Mouse (Mus musculus) CH12.LX (cell line): Measurements from ENCODE around the gene Uqcrq. TPM values are rescaled to one million over a fixed set of nuclear protein-coding genes. Genes with fewer than 3 reads are reported as not detected.
A peak's percentile ranks its signal among the peaks of the same experiment; 100 is the strongest.

ENCODE experiments used
- DNase-seq: peaks from one replicate; pipeline ENCODE4 v3.0.0-alpha.2; 2013; ENCODE audit errors: extremely low read depth
- H3K27ac ChIP-seq: 2 replicates; pipeline ENCODE4 v1.5.1; 2012; ENCODE audit warnings: low read depth, mild to moderate bottlenecking, control low read depth, moderate library complexity; ENCODE audit not compliant: insufficient read depth
- H3K27me3 ChIP-seq: replicated peaks from 2 replicates; pipeline ENCODE3; 2012; ENCODE audit warnings: inconsistent platforms
- H3K36me3 ChIP-seq, 2 experiments: replicated peaks in 1 of 2; 2 replicates each; pipeline versions ENCODE3 to v1.6.1; 2012; ENCODE audit warnings: inconsistent platforms in 1 of 2, low read length in 1 of 2, mild to moderate bottlenecking in 1 of 2, mixed read lengths in 1 of 2, moderate library complexity in 1 of 2; ENCODE audit not compliant: control insufficient read depth in 1 of 2, insufficient read depth in 1 of 2
- H3K4me1 ChIP-seq, 2 experiments: 2 replicates each; pipeline ENCODE4 v1.6.1; 2012; ENCODE audit warnings: inconsistent platforms in 1 of 2, moderate library complexity in 1 of 2; ENCODE audit not compliant: insufficient read depth in 2 of 2, control insufficient read depth in 1 of 2
- H3K4me2 ChIP-seq: 2 replicates; pipeline ENCODE4 v1.6.1; 2012; ENCODE audit warnings: low read depth, mild to moderate bottlenecking, control low read depth; ENCODE audit not compliant: poor library complexity, insufficient read depth, severe bottlenecking
- H3K4me3 ChIP-seq, 3 experiments: fragments of 150-350 bp in 1 of 3; sonication (generic) in 1 of 3; replicated peaks in 1 of 3; 2 replicates each; pipeline versions ENCODE3 to v1.5.1; 2011 to 2012; ENCODE audit warnings: low read depth in 2 of 3, low read length in 2 of 3, mild to moderate bottlenecking in 2 of 3, moderate library complexity in 2 of 3, control low read depth in 1 of 3, improper control_type of control experiment in 1 of 3, inconsistent platforms in 1 of 3, mixed read lengths in 1 of 3; ENCODE audit not compliant: poor library complexity in 1 of 3
- H3K79me2 ChIP-seq: replicated peaks from 2 replicates; pipeline ENCODE4 v1.6.1; 2012; ENCODE audit warnings: mild to moderate bottlenecking, moderate library complexity; ENCODE audit not compliant: control insufficient read depth, poor library complexity, insufficient read depth, severe bottlenecking; ENCODE audit errors: extremely low read depth
- H3K9ac ChIP-seq: 2 replicates; pipeline ENCODE4 v1.6.1; 2012; ENCODE audit warnings: low read depth, mild to moderate bottlenecking, control low read depth, moderate library complexity; ENCODE audit not compliant: insufficient read depth
- H3K9me3 ChIP-seq: replicated peaks from 2 replicates; pipeline ENCODE3; 2012; ENCODE audit warnings: low read length, inconsistent platforms, mixed read lengths
- BHLHE40 ChIP-seq: IDR thresholded peaks from 2 replicates; pipeline ENCODE4 v1.6.1; 2011; ENCODE audit warnings: mild to moderate bottlenecking, low read depth, low read length, improper control_type of control experiment
- CHD1 ChIP-seq: IDR thresholded peaks from 2 replicates; pipeline ENCODE4 v1.6.1; 2012; ENCODE audit warnings: low read depth, low read length, improper control_type of control experiment, inconsistent platforms
- CHD2 ChIP-seq: IDR thresholded peaks from 2 replicates; pipeline ENCODE4 v1.6.1; 2011; ENCODE audit warnings: low read length, improper control_type of control experiment
- CTCF ChIP-seq, 2 experiments: IDR thresholded peaks in 1 of 2; conservative IDR thresholded peaks in 1 of 2; 2 replicates each; pipeline ENCODE4 v1.5.1; 2011 to 2012; ENCODE audit warnings: low read depth in 2 of 2, low read length in 2 of 2, improper control_type of control experiment in 1 of 2, inconsistent platforms in 1 of 2, mild to moderate bottlenecking in 1 of 2, moderate library complexity in 1 of 2
- E2F4 ChIP-seq: IDR thresholded peaks from 2 replicates; pipeline ENCODE4 v1.6.1; 2011; ENCODE audit warnings: low read depth, low read length, improper control_type of control experiment; ENCODE audit not compliant: insufficient replicate concordance
- ELF1 ChIP-seq: IDR thresholded peaks from 2 replicates; pipeline ENCODE4 v1.6.1; 2014; ENCODE audit warnings: low read depth, mild to moderate bottlenecking, inconsistent platforms, low read length, improper control_type of control experiment
- EP300 ChIP-seq: IDR thresholded peaks from 2 replicates; pipeline ENCODE4 v1.6.1; 2011; ENCODE audit warnings: low read length, improper control_type of control experiment
- HCFC1 ChIP-seq: IDR thresholded peaks from 2 replicates; pipeline ENCODE4 v1.6.1; 2012; ENCODE audit warnings: low read depth, mild to moderate bottlenecking, inconsistent platforms, low read length, improper control_type of control experiment
- IRF4 ChIP-seq: IDR thresholded peaks from 2 replicates; pipeline ENCODE4 v1.6.1; 2014; ENCODE audit warnings: low read depth, mild to moderate bottlenecking, inconsistent platforms, low read length, improper control_type of control experiment
- JUN ChIP-seq: IDR thresholded peaks from 2 replicates; pipeline ENCODE4 v1.6.1; 2011; ENCODE audit warnings: low read depth, mild to moderate bottlenecking, low read length, improper control_type of control experiment, moderate library complexity; ENCODE audit not compliant: insufficient read depth
- KAT2A ChIP-seq: IDR thresholded peaks from 2 replicates; pipeline ENCODE4 v1.6.1; 2012; ENCODE audit warnings: low read length, improper control_type of control experiment, inconsistent platforms; ENCODE audit not compliant: insufficient replicate concordance
- MAFK ChIP-seq: IDR thresholded peaks from 2 replicates; pipeline ENCODE4 v1.6.1; 2011; ENCODE audit warnings: low read length, improper control_type of control experiment; ENCODE audit not compliant: insufficient replicate concordance
- MAX ChIP-seq: IDR thresholded peaks from 2 replicates; pipeline ENCODE4 v1.6.1; 2011; ENCODE audit warnings: low read length, improper control_type of control experiment
- MAZ ChIP-seq: IDR thresholded peaks from 2 replicates; pipeline ENCODE4 v1.6.1; 2012; ENCODE audit warnings: low read depth, mild to moderate bottlenecking, inconsistent platforms, low read length, improper control_type of control experiment, moderate library complexity
- MEF2A ChIP-seq: IDR thresholded peaks from 2 replicates; pipeline ENCODE4 v1.6.1; 2014; ENCODE audit warnings: low read depth, mild to moderate bottlenecking, inconsistent platforms, low read length, improper control_type of control experiment, borderline replicate concordance
- MXI1 ChIP-seq: IDR thresholded peaks from 2 replicates; pipeline ENCODE4 v1.6.1; 2011; ENCODE audit warnings: mild to moderate bottlenecking, low read depth, low read length, improper control_type of control experiment
- MYC ChIP-seq: IDR thresholded peaks from 2 replicates; pipeline ENCODE4 v1.6.1; 2011; ENCODE audit warnings: low read depth, mild to moderate bottlenecking, improper control_type of control experiment, low read length
- PAX5 ChIP-seq: IDR thresholded peaks from 2 replicates; pipeline ENCODE4 v1.6.1; 2012; ENCODE audit warnings: low read length, inconsistent platforms, mixed read lengths
- POLR2A ChIP-seq: IDR thresholded peaks from 2 replicates; pipeline ENCODE4 v1.6.1; 2011; ENCODE audit warnings: low read depth, mild to moderate bottlenecking, improper control_type of control experiment, low read length
- RAD21 ChIP-seq: IDR thresholded peaks from 2 replicates; pipeline ENCODE4 v1.6.1; 2011; ENCODE audit warnings: low read depth, mild to moderate bottlenecking, low read length, improper control_type of control experiment, moderate library complexity
- SIN3A ChIP-seq: IDR thresholded peaks from 2 replicates; pipeline ENCODE4 v1.6.1; 2012; ENCODE audit warnings: low read length, improper control_type of control experiment, inconsistent platforms
- SMC3 ChIP-seq: IDR thresholded peaks from 2 replicates; pipeline ENCODE4 v1.6.1; 2011; ENCODE audit warnings: low read depth, low read length, improper control_type of control experiment
- TBP ChIP-seq: conservative IDR thresholded peaks from 2 replicates; pipeline ENCODE4 v1.6.1; 2011; ENCODE audit warnings: low read depth, low read length, improper control_type of control experiment
- TCF12 ChIP-seq: IDR thresholded peaks from 2 replicates; pipeline ENCODE4 v1.6.1; 2014; ENCODE audit warnings: low read depth, mild to moderate bottlenecking, inconsistent platforms, low read length, improper control_type of control experiment
- ZC3H11A ChIP-seq: IDR thresholded peaks from 2 replicates; pipeline ENCODE4 v1.6.1; 2012; ENCODE audit warnings: low read depth, mild to moderate bottlenecking, inconsistent platforms, low read length, improper control_type of control experiment
- ZKSCAN1 ChIP-seq: IDR thresholded peaks from 2 replicates; pipeline ENCODE4 v1.6.1; 2012; ENCODE audit warnings: low read depth, inconsistent platforms, low read length, improper control_type of control experiment, borderline replicate concordance
- dilution Hi-C: fragments of 300-500 bp; cut with MboI; formaldehyde crosslinking; loops from 2 replicates; pipeline ENCODE4 v1.14.3; 2020; ENCODE audit warnings: low sequenced_read_pairs; ENCODE audit not compliant: extremely low pct_unique_long_range_greater_than_20kb, extremely low pct_ligation_motif_present
- in situ Hi-C: fragments of 300-500 bp; cut with MboI; formaldehyde crosslinking; loops from 3 replicates; pipeline ENCODE4 v1.14.3; 2019; ENCODE audit warnings: low sequenced_read_pairs, low pct_ligation_motif_present, low pct_unique_long_range_greater_than_20kb, mixed read lengths
- polyA plus RNA-seq: library from polyadenylated mRNA; unstranded; fragments of >175 nt; gene quantifications from 2 replicates; pipeline ENCODE4 v1.2.1, GENCODE M21; 2012; ENCODE audit warnings: low read depth; ENCODE audit not compliant: insufficient read length
- total RNA-seq, 2 experiments: library from RNA; depleted of rRNA; stranded (reverse); fragments of 300-350 nt in 1 of 2; fragments of >200 nt in 1 of 2; gene quantifications; 2 replicates each; pipeline ENCODE4 v1.2.3; 2012 to 2014

Uqcrq gene
- total and polyA plus RNA-seq, 3 experiments: 120 to 765 (median 168) TPM

DNA sequence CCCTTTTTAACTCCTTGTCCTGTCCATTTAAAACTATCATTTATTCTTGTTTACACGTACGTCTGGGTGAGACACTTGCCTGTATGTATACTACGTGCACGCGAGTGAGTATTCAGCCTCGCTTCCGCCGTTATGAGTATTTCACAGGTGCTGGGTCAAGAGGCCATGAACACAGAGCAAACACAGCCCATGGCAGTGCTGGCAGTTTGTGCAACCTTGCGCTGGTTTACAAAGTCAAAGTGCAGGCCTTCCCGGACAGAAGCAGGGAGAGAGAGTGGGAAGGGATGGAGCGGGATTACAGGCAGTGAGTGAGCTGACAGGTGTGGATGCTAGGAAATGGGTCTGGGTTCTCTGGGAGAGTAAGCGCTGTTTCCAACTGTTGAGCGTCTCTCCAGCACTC lies 15.6 kb upstream of the Uqcrq start:
- no peaks in the 10 kb centered on the region for H3K79me2 ChIP-seq
- dilution Hi-C loops: no loop called here
- TF ChIP-seq CHD2: no peak
- TF ChIP-seq ELF1: no peak
- no peak for TF ChIP-seq ZKSCAN1
- no peak for TF ChIP-seq TBP
- no peak for TF ChIP-seq CHD1
- TF ChIP-seq E2F4: no peak
- TF ChIP-seq RAD21: no peak
- TF ChIP-seq HCFC1: no peak
- no peak for TF ChIP-seq SIN3A
- no peak for TF ChIP-seq MEF2A
- TF ChIP-seq IRF4: no peak
- TF ChIP-seq EP300: no peak
- TF ChIP-seq PAX5: no peak
- TF ChIP-seq SMC3: no peak
- TF ChIP-seq, all 38 proteins: peak for 0
- Histone ChIP-seq H3K9ac (no peak overlapping the region), H3K27ac (no peak overlapping the region), H3K9me3 (no peaks in the 10 kb centered on the region), H3K36me3 (no peaks in the 10 kb centered on the region), H3K4me1 (0 out of 4 replicates have a peak, but pooled peaks cover 0 to 2% of the 10 kb centered on the region in 2 experiments), H3K27me3 (no peaks in the 10 kb centered on the region), H3K4me2 (no peak overlapping the region), H3K4me3 (no peak overlapping the region)
- in situ Hi-C loops: no loop called here
- DNase-seq: no peak

DNA sequence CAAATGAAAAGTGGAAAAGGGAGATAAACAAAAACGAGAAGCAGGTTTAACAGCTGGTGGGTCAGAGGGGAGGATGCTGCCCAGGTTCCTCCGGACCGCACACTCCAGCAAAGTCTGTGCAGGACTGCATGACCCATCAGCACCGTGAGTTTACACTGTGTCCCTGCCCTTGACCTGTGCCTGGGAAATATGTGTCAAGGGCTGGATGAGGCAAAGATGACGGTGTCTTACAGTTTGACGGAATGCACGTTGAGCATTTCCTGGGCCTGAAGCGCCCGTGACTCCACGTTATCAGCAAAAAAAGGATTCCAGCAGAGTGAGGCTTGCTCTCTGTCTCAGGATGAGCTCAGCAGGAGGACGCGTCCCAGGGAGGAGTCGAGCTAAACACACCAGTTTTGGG lies 14.9 kb upstream of the Uqcrq start:
- TF ChIP-seq MAX: no peak
- TF ChIP-seq CHD2: no peak
- TF ChIP-seq, all 38 proteins: peak for 0
- Histone ChIP-seq H3K36me3 (no peaks in the 10 kb centered on the region), H3K27me3 (no peaks in the 10 kb centered on the region), H3K9me3 (no peaks in the 10 kb centered on the region), H3K27ac (no peak overlapping the region), H3K79me2 (no peaks in the 10 kb centered on the region), H3K4me2 (no peak overlapping the region), H3K4me1 (0 out of 4 replicates have a peak, but pooled peaks cover 0 to 2% of the 10 kb centered on the region in 2 experiments), H3K4me3 (no peak overlapping the region), H3K9ac (no peak overlapping the region)
- no peak for DNase-seq
- in situ Hi-C loops (no loop called here), dilution Hi-C loops (no loop called here)

DNA sequence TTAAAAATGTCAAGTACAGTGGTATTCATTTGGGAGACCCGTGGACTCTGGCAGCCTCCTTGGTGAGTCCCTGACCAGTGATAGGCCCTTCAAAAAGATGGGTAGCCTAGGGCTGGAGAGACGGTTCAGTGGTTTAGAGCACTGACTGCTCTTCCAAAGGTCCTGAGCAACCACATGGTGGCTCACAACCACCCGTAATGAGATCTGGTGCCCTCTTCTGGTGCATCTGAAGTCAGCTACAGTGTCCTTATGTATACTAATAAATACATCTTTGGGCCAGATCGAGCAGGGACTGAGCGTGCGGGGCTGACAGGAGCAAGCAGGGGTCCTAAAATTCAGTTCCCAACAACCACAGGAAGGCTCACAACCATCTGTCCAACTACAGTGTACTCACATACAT lies 13.2 kb upstream of the Uqcrq start:
- Histone ChIP-seq H3K27ac (no peak overlapping the region), H3K9ac (no peak overlapping the region), H3K4me1 (0 out of 4 replicates have a peak, but pooled peaks cover 0 to 2% of the 10 kb centered on the region in 2 experiments), H3K4me3 (no peak overlapping the region), H3K79me2 (no peaks in the 10 kb centered on the region), H3K36me3 (no peaks in the 10 kb centered on the region), H3K27me3 (no peaks in the 10 kb centered on the region), H3K9me3 (no peaks in the 10 kb centered on the region), H3K4me2 (no peak overlapping the region; the same call in 1 of the 2 replicates)
- dilution Hi-C loops (no loop called here), in situ Hi-C loops (no loop called here)
- TF ChIP-seq POLR2A (0 out of 2 replicates have a peak, but pooled peaks have one; percentile 21), MYC (peak; percentile 93), HCFC1 (no peak), CTCF (conservative IDR thresholded peaks at IDR 0.05 in 1 of 2, IDR thresholded peaks at IDR 0.05 in 1 of 2; ENCODE audit: low read depth in 2 of 2, low read length in 2 of 2) (peak in 1 of 2 experiments; percentile 94; a peak in 2 of 4 replicates), SIN3A (no peak), MAZ (no peak), JUN (no peak), ZC3H11A (no peak), MAX (peak; percentile 70; the same call in 1 of the 2 replicates), TCF12 (no peak), SMC3 (peak; percentile 58), E2F4 (no peak), MXI1 (no peak), RAD21 (peak; percentile 47), BHLHE40 (no peak), KAT2A (no peak), MAFK (no peak)
- peak; percentile 38 for DNase-seq
